Mouse (Mus musculus) heart, postnatal 36 days (tissue): ENCODE results near the gene Uqcrc1. TPM values are rescaled to one million over a fixed set of nuclear protein-coding genes. Genes with fewer than 3 reads are reported as not detected.

Source experiments
- DNase-seq, 2 experiments: peaks; one replicate each; pipeline ENCODE4 v3.0.0; 2021 to 2022
- intact Hi-C: fragments of 180-260 bp; cut with DNase I; formaldehyde crosslinking; loops from one replicate; pipeline ENCODE4 v1.15.1; 2025
- microRNA-seq, 2 experiments: library from miRNA; unstranded; fragments of <30 nt; microRNA quantifications; one replicate each; pipeline ENCODE4 v1.2.0; 2021; ENCODE audit warnings: borderline number of aligned reads in 2 of 2
- total RNA-seq, 2 experiments: library from RNA; stranded (reverse); gene quantifications; 2 replicates each; pipeline ENCODE4 v1.2.3; 2021

Gene Uqcrc1
- total RNA-seq, 2 experiments from 2014 or later = 2,339 to 2,528 TPM

GRCm38 (mm10) chr9:108982498-108982897 lies 46.1 kb downstream of the Uqcrc1 start:
- intact Hi-C loops = no loop called here
- DNase-seq = no peak

DNA sequence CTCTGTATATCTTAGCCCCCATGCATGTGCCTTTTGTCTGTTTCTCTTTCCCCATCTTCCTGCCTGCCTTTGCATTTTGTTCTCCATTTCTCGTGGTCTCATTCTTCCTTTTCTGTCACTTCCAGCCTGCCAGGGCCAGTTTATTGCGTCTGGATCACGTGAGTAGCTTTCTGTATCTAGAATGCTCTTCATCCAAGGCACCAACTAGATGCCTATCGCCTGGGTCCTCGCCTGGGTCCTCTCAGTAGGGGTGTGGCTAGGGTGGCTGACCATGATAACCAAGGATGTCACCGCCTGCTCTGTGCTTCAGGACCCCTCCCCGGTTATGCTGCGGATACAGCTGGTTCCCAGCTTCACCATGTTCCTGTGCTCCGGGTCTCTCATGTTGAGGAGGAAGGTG lies 46.8 kb downstream of the Uqcrc1 start:
- intact Hi-C loops = no loop called here
- DNase-seq = no peak

GRCm38 (mm10) chr9:108985710-108986109 lies 49.3 kb downstream of the Uqcrc1 start, which contains the start of gene Ucn2:
TSS of gene Ucn2 (plus strand) at chr9:108986010.
- no peak for DNase-seq
- intact Hi-C loops = no loop called here

- peak; percentile 38 to 48 for DNase-seq
- intact Hi-C loops = loop anchor here (2.0 kb wide), 1 partner anchor 49 kb away; no protein-coding TSS in a partner anchor
These were observed 51.4 kb downstream of the Uqcrc1 start for GRCm38 (mm10) chr9:108987704-108988350.

GRCm38 (mm10) chr9:108989802-108990461 lies 53.5 kb downstream of the Uqcrc1 start:
- peak; percentile 16 to 28 for DNase-seq

GRCm38 (mm10) chr9:108990462-108990820 lies 54.0 kb downstream of the Uqcrc1 start:
- intact Hi-C loops = no loop called here
- DNase-seq = no peak

More at GRCm38 (mm10) chr9:108989802-108990461, 53.5 kb downstream of the Uqcrc1 start:
- intact Hi-C loops = loop anchor here (2.0 kb wide), 1 partner anchor 51 kb away; no protein-coding TSS in a partner anchor

- DNase-seq = peak; percentile 90 to 91
- intact Hi-C loops = no loop called here
These were observed 55.1 kb downstream of the Uqcrc1 start, which contains the start of gene Pfkfb4 for GRCm38 (mm10) chr9:108991428-108992084. TSS of gene Pfkfb4 (plus strand) at chr9:108991778.

- no peak for DNase-seq
- intact Hi-C loops = no loop called here
These were observed 55.6 kb downstream of the Uqcrc1 start for GRCm38 (mm10) chr9:108992085-108992469.

DNA sequence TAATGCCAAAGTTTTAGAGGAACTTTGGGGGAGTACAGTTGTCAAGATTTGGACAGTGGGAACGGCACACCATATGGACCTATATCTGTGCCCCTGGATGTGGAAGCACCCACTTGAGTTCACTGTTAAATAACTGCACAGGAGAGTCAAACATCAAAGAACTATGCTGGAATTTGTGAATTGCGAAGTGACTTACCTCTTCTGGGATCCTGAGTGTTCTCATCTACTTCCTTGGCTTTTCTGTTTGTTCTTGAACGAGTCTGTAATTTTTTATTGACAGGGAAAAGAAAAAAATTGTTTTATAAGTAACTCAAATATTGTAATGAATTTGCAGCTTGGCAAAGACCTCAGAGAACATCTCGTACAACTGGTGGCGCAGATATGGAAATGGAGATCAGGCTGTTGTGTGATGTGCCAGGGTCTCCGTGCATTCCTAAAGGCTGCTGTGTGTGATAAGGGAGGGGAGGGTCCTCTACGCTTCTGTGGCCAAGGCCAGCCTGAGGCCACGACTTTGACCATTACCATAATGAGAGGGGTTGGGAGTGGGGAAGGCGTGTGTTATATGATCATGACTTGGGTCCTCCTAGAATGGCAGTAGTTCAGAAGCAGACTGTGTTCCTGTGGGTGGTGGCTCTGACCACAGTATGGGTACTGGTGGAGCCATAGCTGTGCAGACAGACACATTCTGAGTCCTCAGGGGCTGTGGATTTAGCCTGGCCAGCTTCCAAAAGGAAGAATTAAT lies 56.4 kb downstream of the Uqcrc1 start:
- intact Hi-C loops = no loop called here
- DNase-seq = no peak

GRCm38 (mm10) chr9:108996411-108996810 lies 60.0 kb downstream of the Uqcrc1 start:
- DNase-seq = no peak
- intact Hi-C loops = no loop called here

DNA sequence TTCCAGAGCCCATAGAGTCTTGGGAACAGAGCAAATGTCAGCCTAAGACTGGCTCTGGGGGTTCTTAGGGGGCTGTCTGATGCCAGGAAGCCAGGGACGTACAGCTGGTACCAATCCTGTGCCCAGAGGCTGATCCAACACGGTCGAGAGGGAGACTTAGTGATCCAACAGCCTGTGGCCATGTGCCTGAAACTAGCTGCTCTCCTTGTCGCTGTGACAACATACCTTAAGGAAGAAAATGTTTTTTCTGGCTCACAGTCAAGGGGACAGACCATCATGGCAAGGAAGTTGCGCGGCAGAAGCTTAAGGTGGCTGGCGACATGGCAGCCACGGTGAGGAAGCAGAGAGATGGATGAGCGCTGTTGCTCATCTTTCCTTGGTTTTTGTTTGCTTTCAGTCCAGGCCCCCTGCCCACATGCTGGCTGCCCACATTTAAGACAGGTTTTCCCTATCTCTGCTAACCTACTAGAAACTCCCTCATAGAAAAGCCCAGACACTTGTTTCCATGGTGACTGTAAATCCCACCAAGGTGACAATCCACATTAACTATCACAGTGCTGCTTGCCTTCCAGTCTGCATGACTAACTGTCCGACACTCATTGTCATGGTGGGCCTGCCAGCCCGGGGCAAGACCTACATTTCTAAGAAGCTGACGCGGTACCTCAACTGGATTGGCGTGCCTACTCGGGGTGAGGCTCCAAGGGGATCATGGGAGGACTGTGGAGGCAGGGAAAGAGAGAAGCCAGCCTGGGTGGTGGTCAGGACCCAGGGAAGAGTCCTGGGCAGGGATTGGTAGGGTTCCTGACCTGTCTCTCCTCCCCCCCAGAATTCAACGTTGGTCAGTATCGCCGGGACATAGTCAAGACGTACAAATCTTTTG lies 62.1 kb downstream of the Uqcrc1 start:
- intact Hi-C loops = loop anchor here (1.0 kb wide), 1 partner anchor 124 kb away; no protein-coding TSS in a partner anchor
- peak in 1 of 2 experiments; percentile 19 for DNase-seq

DNA sequence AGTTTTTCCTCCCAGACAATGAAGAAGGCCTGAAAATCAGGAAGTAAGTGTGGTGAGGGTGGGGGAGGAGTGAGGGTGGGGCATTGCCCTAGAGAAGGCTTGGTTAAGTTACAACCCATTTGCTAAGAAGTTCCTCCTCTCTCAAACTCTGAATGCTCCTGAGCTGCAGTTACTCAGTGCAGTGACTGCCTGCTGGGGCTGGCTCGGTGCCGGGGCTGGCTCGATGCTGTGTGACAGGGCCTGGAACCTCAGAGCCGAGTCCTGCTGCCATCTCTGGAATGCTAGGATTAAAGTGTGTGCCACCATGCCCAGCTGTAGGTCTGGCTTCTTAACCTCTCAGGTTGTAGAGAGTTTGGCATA lies 62.7 kb downstream of the Uqcrc1 start:
- intact Hi-C loops = loop anchor here (1.0 kb wide), 1 partner anchor 123 kb away; no protein-coding TSS in a partner anchor
- no peak for DNase-seq

Small RNAs within 50 kb of the gene (microRNA-seq; reads per million reads assigned to microRNA genes)
- 0 reads per million in 2 experiments for gene Mir711

Other genes with a start within 250 kb of the Uqcrc1 start
- gene Prkar2a, start 247.3 kb upstream of the Uqcrc1 start, total RNA-seq = 10 to 100 TPM; 86.0 to 88.1 TPM
- 10 to 100 TPM; 21.3 to 23.6 TPM for gene Ip6k2, start 152.8 kb upstream of the Uqcrc1 start, total RNA-seq
- 1 to 10 TPM; 7.2 to 9.4 TPM for gene Nckipsd, start 128.3 kb upstream of the Uqcrc1 start, total RNA-seq
- under 1 TPM in 1 of 2 experiments, not detected in 1; 0.14 TPM for gene Celsr3, start 110.3 kb upstream of the Uqcrc1 start, total RNA-seq
- 10 to 100 TPM; 26.8 to 29.2 TPM for gene Slc26a6, start 83.3 kb upstream of the Uqcrc1 start, total RNA-seq
- not detected for gene Tmem89, start 22.0 kb upstream of the Uqcrc1 start, total RNA-seq
- gene Col7a1, start 17.0 kb downstream of the Uqcrc1 start, total RNA-seq = under 1 TPM; 0.31 to 0.81 TPM
- gene Ucn2, start 49.4 kb downstream of the Uqcrc1 start, total RNA-seq = not detected
- 1 to 10 TPM; 2.3 to 2.4 TPM for gene Pfkfb4, start 55.1 kb downstream of the Uqcrc1 start, total RNA-seq
- gene Shisa5, start 101.9 kb downstream of the Uqcrc1 start, total RNA-seq = 10 to 100 TPM; 36.1 to 51.4 TPM
- gene Trex1, start 123.1 kb downstream of the Uqcrc1 start, total RNA-seq = 10 to 100 TPM; 14.0 to 14.7 TPM
- gene Atrip, start 137.5 kb downstream of the Uqcrc1 start, total RNA-seq = 1 to 10 TPM; 8.0 to 8.2 TPM
- gene Ccdc51, start 145.9 kb downstream of the Uqcrc1 start, total RNA-seq = 10 to 100 TPM; 11.7 to 12.2 TPM
- 100 to 1,000 TPM; 241 to 249 TPM for gene Tma7, start 146.0 kb downstream of the Uqcrc1 start, total RNA-seq
- gene Plxnb1, start 158.8 kb downstream of the Uqcrc1 start, total RNA-seq = 10 to 100 TPM; 16.4 to 19.1 TPM
- gene Fbxw21, start 225.4 kb downstream of the Uqcrc1 start, total RNA-seq = not detected